Mouse (Mus musculus) lung, postnatal 0 days (tissue): ENCODE measurements around the gene Smc3.

Source experiments
- CTCF ChIP-seq: IDR thresholded peaks from 2 replicates; pipeline ENCODE4 v1.5.1; 2016; ENCODE audit warnings: antibody characterized with exemption, mild to moderate bottlenecking
- EP300 ChIP-seq: IDR thresholded peaks from 2 replicates; pipeline ENCODE4 v1.6.1; 2016; ENCODE audit warnings: antibody characterized with exemption, mild to moderate bottlenecking, control low read depth

- TF ChIP-seq CTCF, result no peak
- no peak for TF ChIP-seq EP300
Observed at GRCm38 (mm10) chr19:53650921-53651320, 50.7 kb downstream of the Smc3 start.
